Mouse (Mus musculus): ENCODE results near the gene Srpr.

GRCm38 (mm10) chr9:35160662-35161061, 39.3 kb upstream of the Srpr start:
- TF ChIP-seq CTCF (IDR thresholded peaks at IDR 0.05; ENCODE audit: low read depth, low read length) (no peak), POLR2A (IDR thresholded peaks at IDR 0.05; ENCODE audit: borderline replicate concordance, low read depth, low read length) (no peak)

Measured in bone marrow macrophage, adult 2 months (primary cell).